Mouse (Mus musculus) gastrocnemius, postnatal 4 days (tissue): ENCODE results near the gene Gm4131. TPM values are rescaled to one million over a fixed set of nuclear protein-coding genes. Genes with fewer than 3 reads are reported as not detected.

Source experiments
- total RNA-seq, 2 experiments: library from RNA; stranded (reverse); gene quantifications; 2 replicates each; pipeline ENCODE4 v1.2.3; 2021

Gene Gm4131
- total RNA-seq, 2 experiments from 2014 or later = not detected

Other genes with a start within 250 kb of the Gm4131 start
- gene Gucy1b2, start 110.6 kb downstream of the Gm4131 start, total RNA-seq = under 1 TPM in 1 of 2 experiments, not detected in 1; 0.12 TPM
- gene Fam124a, start 11.2 kb downstream of the Gm4131 start, total RNA-seq = 1 to 10 TPM; 4.1 to 4.3 TPM
- not detected for gene Serpine3, start 96.7 kb upstream of the Gm4131 start, total RNA-seq
- 10 to 100 TPM; 24.0 to 27.2 TPM for gene Ints6, start 194.2 kb upstream of the Gm4131 start, total RNA-seq